11 mouse cellular contexts compared by ENCODE assay signal in the genomic region with DNA sequence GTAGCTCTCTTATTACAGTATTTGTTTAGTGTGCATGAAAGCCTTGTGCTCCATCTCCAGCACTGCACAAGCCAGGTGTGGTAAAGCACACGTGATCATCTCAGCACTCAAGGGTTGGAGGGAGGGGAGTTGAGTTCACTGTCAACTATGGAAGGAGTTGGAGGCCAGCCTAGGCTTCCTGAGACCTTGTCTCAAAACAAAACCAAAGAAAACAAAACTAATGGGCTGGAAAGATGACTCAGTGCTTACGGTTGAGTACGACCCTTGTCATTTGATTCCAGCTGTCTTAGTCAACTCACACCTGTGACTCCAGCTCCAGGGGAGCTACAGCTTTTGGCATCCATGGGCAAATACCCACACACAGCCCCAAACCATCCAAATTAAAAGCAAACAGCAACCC. TPM values are rescaled to one million over a fixed set of nuclear protein-coding genes. Genes with fewer than 3 reads are reported as not detected.
DNase-seq lines count a peak whose midpoint lies in the region; ATAC-seq and TF ChIP-seq lines count a peak whose summit lies in the region.
"Had no signal": no experiment of that assay in that cellular context is flagged by ENCODE, and none has a peak within 500 bp of the region (broad histone marks: within the 10 kb centered on the region; RNA-seq: fewer than 3 reads in every experiment).

No protein-coding gene starts in this region.

- peaks cover 17% of the 10 kb centered on the region; the same call in 1 of the 2 replicates for H3K4me1 ChIP-seq in forebrain, embryonic 13.5 days
- H3K4me1 ChIP-seq in forebrain, embryonic 11.5 days (replicated peaks; ENCODE audit: control insufficient read depth, insufficient read depth, low read length), result peaks cover 4% of the 10 kb centered on the region; the same call in 1 of the 2 replicates
- H3K4me1 ChIP-seq in testis, adult 2 months (ENCODE audit: control insufficient read depth, insufficient read depth, low read length), result peaks cover 17% of the 10 kb centered on the region

- H3K4me3 ChIP-seq in forebrain, embryonic 13.5 days, result no peak overlapping the region
- H3K4me3 ChIP-seq in forebrain, embryonic 11.5 days (ENCODE audit: low read depth, low read length), result no peak overlapping the region
- no peak overlapping the region for H3K4me3 ChIP-seq in testis, adult 2 months (ENCODE audit: control insufficient read depth, low read depth, low read length)
- H3K4me3 ChIP-seq: hindbrain, embryonic 15.5 days had no signal

- H3K27ac ChIP-seq in forebrain, embryonic 13.5 days, result no peak overlapping the region
- H3K27ac ChIP-seq in forebrain, embryonic 11.5 days (ENCODE audit: low read depth, low read length), result no peak overlapping the region
- peak overlapping the region; percentile 73 for H3K27ac ChIP-seq in testis, adult 2 months (ENCODE audit: control insufficient read depth, insufficient read depth, low read depth, low read length)
- H3K27ac ChIP-seq: hindbrain, embryonic 15.5 days had no signal

- no peak overlapping the region for H3K9ac ChIP-seq in forebrain, embryonic 13.5 days
- H3K9ac ChIP-seq in forebrain, embryonic 11.5 days (ENCODE audit: low read length), result no peak overlapping the region
- H3K9ac ChIP-seq: hindbrain, embryonic 15.5 days had no signal

- no peaks in the 10 kb centered on the region for H3K36me3 ChIP-seq in forebrain, embryonic 13.5 days (ENCODE audit: poor library complexity, severe bottlenecking)
- H3K36me3 ChIP-seq in forebrain, embryonic 11.5 days (ENCODE audit: control insufficient read depth, insufficient read depth, low read length), result no peaks in the 10 kb centered on the region
- H3K36me3 ChIP-seq in testis, adult 2 months (ENCODE audit: control insufficient read depth, insufficient read depth, low read length), result no peaks in the 10 kb centered on the region
- H3K36me3 ChIP-seq: hindbrain, embryonic 15.5 days had no signal

- WGBS in forebrain, embryonic 13.5 days, result 68% methylated on average over 3 of the region's 3 CpGs
- 65% methylated on average over 3 of the region's 3 CpGs for WGBS in forebrain, embryonic 11.5 days

- H3K9me3 ChIP-seq in forebrain, embryonic 13.5 days (replicated peaks), result no peaks in the 10 kb centered on the region
- no peaks in the 10 kb centered on the region for H3K9me3 ChIP-seq in forebrain, embryonic 11.5 days (ENCODE audit: control insufficient read depth, low read length)
- H3K9me3 ChIP-seq: hindbrain, embryonic 15.5 days had no signal

- no peak for TF ChIP-seq POLR2A in testis, adult 2 months (IDR thresholded peaks at IDR 0.05; ENCODE audit: control insufficient read depth, low read depth, low read length)

- 0 out of 2 replicates have a peak overlapping the region, but pooled peaks have one; percentile 2 for H3K4me2 ChIP-seq in forebrain, embryonic 13.5 days
- H3K4me2 ChIP-seq in forebrain, embryonic 11.5 days (ENCODE audit: low read depth, low read length, severe bottlenecking), result no peak overlapping the region

- peaks cover 21% of the 10 kb centered on the region for H3K27me3 ChIP-seq in forebrain, embryonic 13.5 days
- peaks cover 2% of the 10 kb centered on the region; the same call in 1 of the 2 replicates for H3K27me3 ChIP-seq in forebrain, embryonic 11.5 days (ENCODE audit: control insufficient read depth, insufficient read depth, low read length)
- H3K27me3 ChIP-seq in testis, adult 2 months (ENCODE audit: control insufficient read depth, insufficient read depth, low read length), result no peaks in the 10 kb centered on the region
- H3K27me3 ChIP-seq: hindbrain, embryonic 15.5 days had no signal

- no peak for ATAC-seq in forebrain, embryonic 13.5 days
- ATAC-seq in forebrain, embryonic 11.5 days (replicated peaks; ENCODE audit: low FRiP score), result no peak
- no peak for ATAC-seq in erythroid progenitor cell, adult 5-6 weeks (replicated peaks; ENCODE audit: low FRiP score, poor library complexity, severe bottlenecking)
- ATAC-seq: forebrain, embryonic 16.5 days had no signal

- DNase-seq in forebrain, embryonic 11.5 days (ENCODE audit: low spot score), result no peak
- no peak for DNase-seq in testis, postnatal 14 days (ENCODE audit: low spot score)
- peak; percentile 37 to 68 for DNase-seq in kidney, postnatal 25 days
- DNase-seq in urinary bladder, adult 18-20 months (ENCODE audit: low spot score in 2 of 2), result no peak
- DNase-seq in urinary bladder, postnatal 4 days (ENCODE audit: low spot score in 2 of 2), result no peak

- no peak for TF ChIP-seq CTCF in testis, adult 2 months (IDR thresholded peaks at IDR 0.05; ENCODE audit: control insufficient read depth, insufficient read depth, insufficient replicate concordance, low read depth, low read length)

RNA-seq across cellular contexts. Expression of gene Kank3, which starts 2.2 kb away (rescaled TPM):
- 27.3 and 29.0 TPM in 2 replicates for polyA plus RNA-seq in forebrain, embryonic 13.5 days (2015; fragmentation: Nextera tagmentation; extraction: Ambion mirVana)
- 30.4 and 31.1 TPM in 2 replicates for polyA plus RNA-seq in forebrain, embryonic 11.5 days (2014; fragmentation: Nextera tagmentation; extraction: Ambion mirVana)
- polyA plus RNA-seq in testis, adult 2 months (2012; rRNA removed), result 146 and 156 TPM in 2 replicates
- 5.0 TPM in 1 of 2 replicates, not detected in the other for total RNA-seq in erythroid progenitor cell, adult 5-6 weeks (2015; ENCODE audit: low replicate concordance)
- total RNA-seq in erythroid progenitor cell, adult 5-6 weeks (2017; ENCODE audit: low replicate concordance), result 2.7 TPM in 1 of 2 replicates, not detected in the other

RNA-seq across cellular contexts. Expression of gene Rps28, which starts 11.9 kb away (rescaled TPM):
- 779 and 868 TPM in 2 replicates for polyA plus RNA-seq in forebrain, embryonic 13.5 days (2015; fragmentation: Nextera tagmentation; extraction: Ambion mirVana)
- 758 and 759 TPM in 2 replicates for polyA plus RNA-seq in forebrain, embryonic 11.5 days (2014; fragmentation: Nextera tagmentation; extraction: Ambion mirVana)
- 716 and 819 TPM in 2 replicates for polyA plus RNA-seq in testis, adult 2 months (2012; rRNA removed)
- 383 and 392 TPM in 2 replicates for total RNA-seq in erythroid progenitor cell, adult 5-6 weeks (2015; ENCODE audit: low replicate concordance)
- total RNA-seq in erythroid progenitor cell, adult 5-6 weeks (2017; ENCODE audit: low replicate concordance), result 429 and 508 TPM in 2 replicates

RNA-seq across cellular contexts. Expression of gene Ndufa7, which starts 11.9 kb away (rescaled TPM):
- polyA plus RNA-seq in forebrain, embryonic 13.5 days (2015; fragmentation: Nextera tagmentation; extraction: Ambion mirVana), result 473 and 507 TPM in 2 replicates
- polyA plus RNA-seq in forebrain, embryonic 11.5 days (2014; fragmentation: Nextera tagmentation; extraction: Ambion mirVana), result 374 and 400 TPM in 2 replicates
- polyA plus RNA-seq in testis, adult 2 months (2012; rRNA removed), result 601 and 663 TPM in 2 replicates
- total RNA-seq in erythroid progenitor cell, adult 5-6 weeks (2015; ENCODE audit: low replicate concordance), result 95.5 and 109 TPM in 2 replicates
- total RNA-seq in erythroid progenitor cell, adult 5-6 weeks (2017; ENCODE audit: low replicate concordance), result 42.4 and 46.1 TPM in 2 replicates

RNA-seq across cellular contexts. Expression of gene Cd320, which starts 30.4 kb away (rescaled TPM):
- 60.1 and 66.1 TPM in 2 replicates for polyA plus RNA-seq in forebrain, embryonic 13.5 days (2015; fragmentation: Nextera tagmentation; extraction: Ambion mirVana)
- polyA plus RNA-seq in forebrain, embryonic 11.5 days (2014; fragmentation: Nextera tagmentation; extraction: Ambion mirVana), result 62.9 and 74.6 TPM in 2 replicates
- 264 and 291 TPM in 2 replicates for polyA plus RNA-seq in testis, adult 2 months (2012; rRNA removed)
- 2.9 TPM in 1 of 2 replicates, not detected in the other for total RNA-seq in erythroid progenitor cell, adult 5-6 weeks (2015; ENCODE audit: low replicate concordance)
- total RNA-seq in erythroid progenitor cell, adult 5-6 weeks (2017; ENCODE audit: low replicate concordance), result 0.39 TPM in 1 of 2 replicates, not detected in the other

RNA-seq across cellular contexts. Expression of gene Angptl4, which starts 30.8 kb away (rescaled TPM):
- 8.6 and 10.0 TPM in 2 replicates for polyA plus RNA-seq in forebrain, embryonic 13.5 days (2015; fragmentation: Nextera tagmentation; extraction: Ambion mirVana)
- polyA plus RNA-seq in forebrain, embryonic 11.5 days (2014; fragmentation: Nextera tagmentation; extraction: Ambion mirVana), result 16.6 and 20.9 TPM in 2 replicates
- polyA plus RNA-seq in testis, adult 2 months (2012; rRNA removed), result 3.3 and 4.3 TPM in 2 replicates
- 0.36 and 0.84 TPM in 2 replicates for total RNA-seq in erythroid progenitor cell, adult 5-6 weeks (2015; ENCODE audit: low replicate concordance)
- 0.77 TPM in 1 of 2 replicates, not detected in the other for total RNA-seq in erythroid progenitor cell, adult 5-6 weeks (2017; ENCODE audit: low replicate concordance)
- total RNA-seq: neutrophil, adult 5-6 weeks had no signal

Comparison
In these comparisons a context has a peak if more than half of its experiments do, and no peak if none do; other contexts are left out.
1. DNase-seq: peak in kidney, postnatal 25 days (2 of 2); none in forebrain, embryonic 11.5 days (single experiment), testis, postnatal 14 days (single experiment), urinary bladder, adult 18-20 months (0 of 2) and urinary bladder, postnatal 4 days (0 of 2).